Mouse (Mus musculus): ENCODE results near the gene 1110065P20Rik.

DNA sequence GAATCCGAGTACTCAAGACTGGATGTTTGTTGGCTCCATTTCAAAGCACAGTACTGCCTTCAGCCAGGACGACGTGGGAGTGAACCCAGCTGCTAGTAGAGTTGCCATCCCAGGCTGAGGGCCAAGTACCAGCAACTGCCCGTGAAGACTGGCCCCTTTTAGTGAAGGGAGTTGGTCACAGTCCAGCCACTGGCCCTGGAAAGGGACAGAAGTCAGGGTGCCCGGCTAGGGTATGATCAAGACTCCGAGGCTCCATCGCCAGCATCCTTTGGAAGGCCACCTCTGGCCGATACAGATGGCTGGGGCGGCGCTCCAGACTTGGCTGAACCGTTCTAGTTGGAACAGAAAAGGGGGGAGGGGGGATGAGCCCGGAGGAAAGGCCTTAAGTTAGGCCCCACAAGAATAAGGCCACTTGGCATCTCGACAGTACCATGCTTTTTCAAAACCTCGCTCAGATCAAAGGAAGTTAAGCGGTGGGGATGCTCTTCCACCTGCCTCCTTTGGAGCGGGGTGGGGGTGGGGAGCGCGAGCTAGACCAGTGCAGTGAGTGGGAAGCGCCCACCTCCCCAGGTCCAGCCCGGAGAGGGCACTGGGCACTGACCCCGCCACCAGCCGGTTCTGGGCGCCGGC is 1.2 kb downstream of the 1110065P20Rik start:
- TF ChIP-seq CTCF (IDR thresholded peaks at IDR 0.05; ENCODE audit: extremely low read depth, insufficient read length, insufficient replicate concordance, low read depth, low read length): no peak
- TF ChIP-seq POLR2A (IDR thresholded peaks at IDR 0.05; ENCODE audit: low read depth, low read length): no peak
